Mouse (Mus musculus) midbrain, embryonic 14.5 days (tissue): ENCODE results near the gene Kat7. TPM values are rescaled to one million over a fixed set of nuclear protein-coding genes. Genes with fewer than 3 reads are reported as not detected.

ENCODE experiments used
- ATAC-seq: fragments of 200-750 bp; cut with Nextera tagmentation; 2 replicates; pipeline ENCODE4 v1.8.0; 2017; ENCODE audit warnings: moderate number of reproducible peaks, moderate library complexity; ENCODE audit not compliant: low FRiP score, low TSS enrichment
- DNase-seq: peaks from one replicate; pipeline ENCODE4 v3.0.0-alpha.2; 2015
- H3K27ac ChIP-seq: fragments of 300-500 bp; sonication (generic); replicated peaks from 2 replicates; pipeline ENCODE4 v1.5.1; 2014; ENCODE audit warnings: mild to moderate bottlenecking, low read depth, low read length, moderate library complexity
- H3K27me3 ChIP-seq: fragments of 300-500 bp; sonication (generic); 2 replicates; pipeline ENCODE4 v1.6.1; 2014; ENCODE audit warnings: low read length, control low read depth, mixed read lengths; ENCODE audit not compliant: control insufficient read depth, insufficient read depth
- H3K36me3 ChIP-seq: fragments of 300-500 bp; sonication (generic); 2 replicates; pipeline ENCODE4 v1.6.1; 2014; ENCODE audit warnings: low read length, control low read depth; ENCODE audit not compliant: control insufficient read depth, insufficient read depth
- H3K4me1 ChIP-seq: fragments of 300-500 bp; sonication (generic); 2 replicates; pipeline ENCODE4 v1.6.1; 2014; ENCODE audit warnings: mild to moderate bottlenecking, antibody characterized with exemption, low read length, control low read depth; ENCODE audit not compliant: control insufficient read depth, insufficient read depth
- H3K4me2 ChIP-seq: fragments of 300-500 bp; sonication (generic); 2 replicates; pipeline ENCODE4 v1.6.1; 2014; ENCODE audit warnings: mild to moderate bottlenecking, low read length, moderate library complexity
- H3K4me3 ChIP-seq: fragments of 300-500 bp; sonication (generic); replicated peaks from 2 replicates; pipeline ENCODE4 v1.5.1; 2014; ENCODE audit warnings: low read depth, low read length
- H3K9ac ChIP-seq: fragments of 300-500 bp; sonication (generic); replicated peaks from 2 replicates; pipeline ENCODE4 v1.6.1; 2014; ENCODE audit warnings: mild to moderate bottlenecking, low read length, moderate library complexity
- H3K9me3 ChIP-seq: fragments of 300-500 bp; sonication (generic); 2 replicates; pipeline ENCODE4 v1.6.1; 2016; ENCODE audit warnings: low read length, control low read depth, mixed read lengths; ENCODE audit not compliant: control insufficient read depth
- WGBS: fragments of 180-500 bp; shearing (Covaris S2); extraction: QIAGEN DNeasy Blood & Tissue Kit; methylation state at CpG from one replicate; pipeline ENCODE4 v1.1.7; 2014; 5-methylcytosine and 5-hydroxymethylcytosine counted together
- polyA plus RNA-seq: library from polyadenylated mRNA; unstranded; fragments of >200 nt; fragmentation: Nextera tagmentation; extraction: Ambion mirVana; gene quantifications from 2 replicates; pipeline ENCODE4 v1.2.1, GENCODE M21; 2014

Gene Kat7
- polyA plus RNA-seq, 1 experiment from 2014 or later: 65.2 TPM

DNA sequence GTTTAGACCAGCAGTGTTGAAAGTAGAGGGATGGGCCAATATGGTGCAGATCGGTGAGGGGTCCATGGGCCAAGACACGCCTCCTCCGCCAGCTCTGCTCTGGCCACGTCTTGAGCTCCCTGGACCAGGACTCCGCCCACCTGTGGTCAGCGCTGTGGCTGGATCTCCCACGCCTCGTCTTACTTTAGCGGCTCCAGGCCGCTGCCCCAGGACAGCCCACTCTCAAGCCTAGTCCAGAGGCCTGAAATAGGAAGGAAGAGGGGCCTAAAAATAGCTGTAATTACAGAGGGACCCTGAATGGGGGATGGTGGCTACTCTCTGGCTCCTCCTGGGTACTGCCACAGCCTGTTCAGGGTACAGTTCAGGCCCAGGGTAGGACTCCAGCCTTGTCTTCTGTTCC, 59.9 kb downstream of the Kat7 start:
- Histone ChIP-seq H3K36me3 (no peaks in the 10 kb centered on the region), H3K4me2 (no peak overlapping the region), H3K4me3 (no peak overlapping the region), H3K4me1 (peaks cover 5% of the 10 kb centered on the region; the same call in 1 of the 2 replicates), H3K9me3 (no peaks in the 10 kb centered on the region), H3K27ac (no peak overlapping the region), H3K27me3 (no peaks in the 10 kb centered on the region), H3K9ac (no peak overlapping the region)
- WGBS: 48% methylated on average over 10 of the region's 10 CpGs
- DNase-seq (no peak), ATAC-seq (no peak)

DNA sequence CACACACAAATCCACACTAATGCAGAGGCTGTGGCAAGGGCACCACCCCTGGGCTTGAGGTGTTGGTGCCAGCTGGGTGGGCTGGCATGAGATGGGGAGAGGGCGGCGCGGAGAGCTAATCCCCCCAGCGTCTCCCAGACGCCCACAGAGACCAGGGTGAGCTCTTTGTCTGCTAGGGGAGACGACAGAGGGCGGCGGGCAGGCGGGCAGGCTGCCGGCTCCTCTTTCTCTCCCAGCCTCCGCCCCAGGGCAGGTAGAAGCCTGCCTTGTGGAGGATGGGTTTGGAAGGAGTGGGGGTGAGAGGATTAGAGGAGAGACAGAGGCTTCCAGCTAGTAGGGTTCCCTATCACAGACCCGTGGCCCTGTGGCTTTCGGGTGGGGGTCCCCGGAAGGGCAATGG, 63.0 kb downstream of the Kat7 start:
- H3K27ac ChIP-seq: no peak overlapping the region; the same call in 1 of the 2 replicates

DNA sequence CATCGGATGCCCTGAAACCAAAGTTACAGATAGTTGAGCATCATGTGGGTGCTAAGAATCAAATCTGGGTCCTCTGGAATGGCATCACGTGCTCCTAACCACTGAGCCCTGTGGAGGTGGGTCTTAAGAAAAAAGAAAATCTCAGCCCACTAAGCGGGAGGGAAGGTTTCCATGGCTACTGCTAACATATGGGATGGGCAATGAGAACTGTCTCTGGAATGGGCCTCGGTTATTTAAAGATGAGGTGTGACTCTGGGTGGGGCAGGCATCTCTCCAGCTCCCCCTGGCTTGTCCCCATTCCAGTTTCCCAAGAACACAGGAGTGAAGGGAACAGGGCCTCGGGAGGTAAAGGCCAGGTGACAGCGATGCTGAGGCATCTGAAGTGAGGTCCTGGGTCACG, 64.6 kb downstream of the Kat7 start:
- H3K36me3 ChIP-seq: no peaks in the 10 kb centered on the region
- H3K9me3 ChIP-seq: no peaks in the 10 kb centered on the region
- DNase-seq (no peak), ATAC-seq (no peak)
- peaks cover 5% of the 10 kb centered on the region; the same call in 1 of the 2 replicates for H3K4me1 ChIP-seq
- no peak overlapping the region for H3K9ac ChIP-seq
- no peak overlapping the region for H3K4me3 ChIP-seq
- no peak overlapping the region for H3K27ac ChIP-seq
- no peak overlapping the region for H3K4me2 ChIP-seq
- WGBS: 76% methylated on average over 7 of the region's 7 CpGs
- H3K27me3 ChIP-seq: no peaks in the 10 kb centered on the region

More for the DNA sequence above, 63.0 kb downstream of the Kat7 start:
- Histone ChIP-seq H3K9me3 (no peaks in the 10 kb centered on the region), H3K9ac (0 out of 2 replicates have a peak overlapping the region, but pooled peaks have one; percentile 9), H3K36me3 (no peaks in the 10 kb centered on the region), H3K4me2 (no peak overlapping the region), H3K4me3 (no peak overlapping the region), H3K4me1 (peaks cover 5% of the 10 kb centered on the region; the same call in 1 of the 2 replicates), H3K27me3 (no peaks in the 10 kb centered on the region)
- WGBS: 18% methylated on average over 14 of the region's 14 CpGs
- ATAC-seq (no peak), DNase-seq (peak; percentile 44)

DNA sequence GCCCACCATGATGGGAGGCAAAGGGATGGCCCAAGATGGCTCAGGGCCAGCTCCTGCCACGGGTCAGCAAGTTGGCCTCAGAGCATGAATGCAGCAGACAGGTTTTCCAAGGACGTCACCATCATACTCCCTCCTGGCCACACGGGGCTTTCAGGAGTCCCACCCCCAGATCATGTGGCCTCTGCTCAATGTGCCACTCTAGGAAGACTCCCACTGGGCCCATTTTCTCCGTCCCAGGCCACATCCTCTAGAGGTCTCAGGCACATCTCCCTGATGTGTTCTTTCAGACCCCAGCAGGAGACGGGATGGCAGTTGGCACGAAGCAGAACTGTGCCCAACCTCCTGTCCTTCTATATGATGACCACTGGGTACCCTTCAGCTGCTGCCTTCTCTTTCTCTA, 67.4 kb downstream of the Kat7 start:
- Histone ChIP-seq H3K9ac (no peak overlapping the region), H3K27ac (no peak overlapping the region), H3K27me3 (no peaks in the 10 kb centered on the region), H3K4me1 (peaks cover 5% of the 10 kb centered on the region; the same call in 1 of the 2 replicates), H3K4me3 (no peak overlapping the region), H3K36me3 (no peaks in the 10 kb centered on the region), H3K9me3 (no peaks in the 10 kb centered on the region), H3K4me2 (no peak overlapping the region)
- ATAC-seq: no peak
- 62% methylated on average over 6 of the region's 6 CpGs for WGBS
- DNase-seq: no peak

DNA sequence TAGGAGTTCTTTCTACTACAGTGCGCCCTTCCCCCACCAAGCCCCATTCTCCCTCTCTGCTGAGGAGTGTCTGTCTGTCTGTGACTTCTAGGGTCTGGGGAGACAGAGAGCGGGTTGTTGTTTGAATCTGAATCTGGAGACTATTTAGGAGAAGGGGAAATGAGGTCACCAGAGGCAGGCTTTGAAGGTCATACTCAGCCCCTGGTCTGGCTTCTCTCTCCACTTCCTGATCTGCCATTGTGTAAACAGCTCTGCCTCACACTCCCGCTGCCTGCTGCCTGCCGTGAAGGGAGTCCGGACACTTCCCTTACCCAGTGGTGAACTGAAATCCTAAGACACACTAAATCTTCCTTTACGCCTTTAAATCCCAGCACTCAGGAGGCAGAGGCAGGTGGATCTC, 71.6 kb downstream of the Kat7 start:
- whole genome bisulfite sequencing: 82% methylated on average over 6 of the region's 6 CpGs
- Histone ChIP-seq H3K9ac (no peak overlapping the region), H3K4me1 (no peaks in the 10 kb centered on the region), H3K4me3 (no peak overlapping the region), H3K27me3 (no peaks in the 10 kb centered on the region), H3K27ac (no peak overlapping the region), H3K4me2 (no peak overlapping the region), H3K36me3 (no peaks in the 10 kb centered on the region), H3K9me3 (no peaks in the 10 kb centered on the region)
- no peak for DNase-seq
- ATAC-seq: no peak

DNA sequence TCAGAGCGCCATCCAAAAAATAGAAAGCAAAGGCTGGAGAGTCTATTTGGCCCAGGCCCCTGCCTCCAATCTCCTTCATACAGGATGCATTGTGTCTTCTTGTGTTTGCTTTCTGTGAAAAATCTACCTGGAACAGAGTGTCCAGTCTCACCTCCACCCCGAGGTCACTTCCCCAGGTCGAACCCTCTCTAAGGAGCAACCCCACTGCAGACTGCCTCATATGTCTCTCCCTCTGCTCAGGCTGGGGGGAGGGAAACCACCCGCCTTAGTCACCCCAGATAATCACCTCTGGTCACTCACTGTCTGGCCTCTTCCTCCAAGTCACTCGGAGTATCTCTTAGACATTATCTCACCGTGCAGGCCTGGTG, 77.7 kb downstream of the Kat7 start:
- H3K27ac ChIP-seq: no peak overlapping the region
- no peak overlapping the region for H3K9ac ChIP-seq
- WGBS: 40% methylated on average over 6 of the region's 6 CpGs
- peaks cover 4% of the 10 kb centered on the region; the same call in 1 of the 2 replicates for H3K4me1 ChIP-seq
- H3K27me3 ChIP-seq: no peaks in the 10 kb centered on the region
- no peak for DNase-seq
- H3K9me3 ChIP-seq: no peaks in the 10 kb centered on the region
- ATAC-seq: no peak
- no peak overlapping the region for H3K4me2 ChIP-seq
- no peaks in the 10 kb centered on the region for H3K36me3 ChIP-seq
- no peak overlapping the region for H3K4me3 ChIP-seq

DNA sequence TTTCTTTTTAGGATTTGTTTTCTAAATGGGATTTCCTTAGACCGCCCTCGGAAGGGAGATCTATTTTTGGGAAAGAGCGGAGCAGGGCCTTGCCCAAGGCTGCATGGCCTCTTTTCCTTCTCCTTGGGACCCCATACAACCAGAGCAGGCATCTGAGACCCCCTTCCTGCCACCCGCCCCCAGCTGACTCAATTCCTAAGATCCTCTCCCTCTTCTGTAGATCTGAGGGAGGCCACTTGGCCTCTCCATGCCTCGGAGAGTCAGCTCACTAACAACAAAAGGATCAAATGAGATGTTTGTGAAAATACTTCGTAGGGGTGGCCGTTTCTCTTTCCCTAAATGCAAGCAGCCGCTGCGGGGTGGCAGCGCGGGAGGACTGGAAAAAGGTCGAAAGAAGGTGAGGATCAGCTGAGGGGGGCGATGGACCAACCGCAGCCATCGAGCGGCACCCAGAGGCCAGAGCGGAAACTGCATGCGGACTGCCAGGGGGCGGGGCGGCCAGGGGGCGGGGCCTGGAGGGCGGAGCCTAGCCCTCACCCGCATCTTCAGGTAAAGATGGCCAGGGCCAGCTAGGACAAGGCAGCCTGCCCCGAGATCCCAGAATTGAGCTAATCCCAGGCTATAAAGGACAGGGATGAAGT, 78.2 kb downstream of the Kat7 start:
- H3K27ac ChIP-seq: no peak overlapping the region
- WGBS: 8% methylated on average over 24 of the region's 24 CpGs
- H3K4me1 ChIP-seq: peaks cover 4% of the 10 kb centered on the region; the same call in 1 of the 2 replicates
- no peak overlapping the region for H3K9ac ChIP-seq
- H3K4me2 ChIP-seq: peak overlapping the region; percentile 45
- no peak overlapping the region for H3K4me3 ChIP-seq
- H3K9me3 ChIP-seq: no peaks in the 10 kb centered on the region
- H3K27me3 ChIP-seq: no peaks in the 10 kb centered on the region
- DNase-seq: peak; percentile 81
- H3K36me3 ChIP-seq: no peaks in the 10 kb centered on the region
- ATAC-seq: peak; percentile 40; the same call in 1 of the 2 replicates

DNA sequence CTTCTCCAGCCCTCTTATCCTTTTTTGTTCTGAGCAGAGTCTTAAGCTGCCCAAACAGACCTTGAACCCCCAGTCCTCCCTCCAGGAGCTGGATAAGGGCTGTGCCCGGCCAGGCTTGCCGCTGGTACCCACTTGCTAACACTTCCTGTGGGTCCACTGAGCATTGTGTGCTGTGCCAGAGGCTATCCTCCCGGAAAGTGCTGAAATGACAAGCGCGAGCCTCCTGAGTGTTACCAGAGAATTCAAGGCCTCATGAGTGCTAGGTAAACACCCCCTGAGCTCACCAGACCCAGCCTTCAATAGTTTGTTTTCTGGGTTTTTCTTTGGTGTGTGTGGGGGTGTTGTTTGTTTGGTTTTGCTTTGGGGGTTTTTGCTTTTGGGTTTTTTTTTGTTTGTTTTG, 82.6 kb downstream of the Kat7 start:
- H3K4me1 ChIP-seq: peaks cover 12% of the 10 kb centered on the region
- no peak overlapping the region for H3K9ac ChIP-seq
- H3K4me3 ChIP-seq: no peak overlapping the region
- no peaks in the 10 kb centered on the region for H3K9me3 ChIP-seq
- H3K36me3 ChIP-seq: no peaks in the 10 kb centered on the region
- H3K4me2 ChIP-seq: no peak overlapping the region
- H3K27me3 ChIP-seq: peaks cover 15% of the 10 kb centered on the region; the same call in 1 of the 2 replicates
- DNase-seq (no peak), ATAC-seq (no peak)
- WGBS: 59% methylated on average over 5 of the region's 5 CpGs
- H3K27ac ChIP-seq: no peak overlapping the region

DNA sequence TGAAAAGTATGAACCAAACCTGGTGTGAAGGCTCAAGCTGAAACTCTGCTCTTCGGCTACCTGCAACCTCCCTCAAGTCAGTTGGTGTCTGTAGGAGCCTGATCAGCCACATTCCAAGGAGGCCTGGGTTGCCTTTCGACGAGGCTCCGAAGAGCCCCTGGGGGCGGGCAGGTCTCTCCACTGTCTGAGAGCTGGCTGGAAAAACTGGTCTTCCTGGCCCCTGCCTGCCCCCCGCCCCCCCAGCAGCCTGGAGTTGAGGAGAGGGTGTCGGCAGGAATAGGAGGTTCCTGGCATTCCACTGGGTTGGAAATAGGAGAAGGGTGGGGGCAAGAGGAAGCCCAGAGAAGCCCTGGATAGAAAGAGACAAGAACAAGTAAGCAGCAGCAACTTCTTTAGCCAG, 84.6 kb downstream of the Kat7 start:
- WGBS: 34% methylated on average over 7 of the region's 7 CpGs
- H3K4me1 ChIP-seq: peaks cover 7% of the 10 kb centered on the region; the same call in 1 of the 2 replicates
- H3K4me2 ChIP-seq: no peak overlapping the region
- H3K27ac ChIP-seq: no peak overlapping the region
- DNase-seq (no peak), ATAC-seq (no peak)
- no peak overlapping the region for H3K4me3 ChIP-seq
- H3K9me3 ChIP-seq: no peaks in the 10 kb centered on the region
- H3K36me3 ChIP-seq: no peaks in the 10 kb centered on the region
- peaks cover 15% of the 10 kb centered on the region; the same call in 1 of the 2 replicates for H3K27me3 ChIP-seq
- no peak overlapping the region for H3K9ac ChIP-seq
